Mouse (Mus musculus) intestine, embryonic 16.5 days (tissue): ENCODE data around the gene Slc25a17. TPM values are rescaled to one million over a fixed set of nuclear protein-coding genes. Genes with fewer than 3 reads are reported as not detected.
A peak's percentile ranks its signal among the peaks of the same experiment; 100 is the strongest.

Experiments used
- ATAC-seq: fragments of 200-750 bp; cut with Nextera tagmentation; 2 replicates; pipeline ENCODE4 v1.8.0; 2017; ENCODE audit warnings: moderate TSS enrichment, moderate library complexity
- H3K27ac ChIP-seq: fragments of 300-500 bp; sonication (generic); 2 replicates; pipeline ENCODE4 v1.5.1; 2014; ENCODE audit warnings: mild to moderate bottlenecking, low read length
- H3K27me3 ChIP-seq: fragments of 300-500 bp; sonication (generic); replicated peaks from 2 replicates; pipeline ENCODE4 v1.6.1; 2014; ENCODE audit warnings: low read length, control low read depth, mixed read lengths; ENCODE audit not compliant: control insufficient read depth, insufficient read depth
- H3K36me3 ChIP-seq: fragments of 300-500 bp; sonication (generic); 2 replicates; pipeline ENCODE4 v1.6.1; 2014; ENCODE audit warnings: low read length, control low read depth; ENCODE audit not compliant: control insufficient read depth, insufficient read depth
- H3K4me1 ChIP-seq: fragments of 300-500 bp; sonication (generic); 2 replicates; pipeline ENCODE4 v1.6.1; 2014; ENCODE audit warnings: low read length, control low read depth, mixed read lengths; ENCODE audit not compliant: control insufficient read depth, insufficient read depth
- H3K4me2 ChIP-seq: fragments of 300-500 bp; sonication (generic); 2 replicates; pipeline ENCODE4 v1.6.1; 2014; ENCODE audit warnings: low read depth, low read length, control low read depth
- H3K4me3 ChIP-seq: fragments of 300-500 bp; sonication (generic); 2 replicates; pipeline ENCODE4 v1.5.1; 2014; ENCODE audit warnings: mild to moderate bottlenecking, low read length
- H3K9ac ChIP-seq: fragments of 300-500 bp; sonication (generic); 2 replicates; pipeline ENCODE4 v1.6.1; 2014; ENCODE audit warnings: low read depth, low read length
- H3K9me3 ChIP-seq: fragments of 300-500 bp; sonication (generic); 2 replicates; pipeline ENCODE4 v1.6.1; 2016; ENCODE audit warnings: low read length, control low read depth; ENCODE audit not compliant: control insufficient read depth
- WGBS: fragments of 180-500 bp; shearing (Covaris S2); extraction: QIAGEN DNeasy Blood & Tissue Kit; methylation state at CpG from one replicate; pipeline ENCODE4 v1.1.7; 2014; 5-methylcytosine and 5-hydroxymethylcytosine counted together
- polyA plus RNA-seq: library from polyadenylated mRNA; unstranded; fragments of >200 nt; fragmentation: Nextera tagmentation; extraction: Ambion mirVana; gene quantifications from 2 replicates; pipeline ENCODE4 v1.2.1, GENCODE M21; 2015

Slc25a17 gene
- polyA plus RNA-seq, 1 experiment from 2014 or later: 67.4 TPM

GRCm38 (mm10) chr15:81378845-81379244, 18.2 kb upstream of the Slc25a17 start:
- no peak for ATAC-seq
- 87% methylated on average over 2 of the region's 2 CpGs for WGBS
- peaks cover 9% of the 10 kb centered on the region for H3K36me3 ChIP-seq

DNA sequence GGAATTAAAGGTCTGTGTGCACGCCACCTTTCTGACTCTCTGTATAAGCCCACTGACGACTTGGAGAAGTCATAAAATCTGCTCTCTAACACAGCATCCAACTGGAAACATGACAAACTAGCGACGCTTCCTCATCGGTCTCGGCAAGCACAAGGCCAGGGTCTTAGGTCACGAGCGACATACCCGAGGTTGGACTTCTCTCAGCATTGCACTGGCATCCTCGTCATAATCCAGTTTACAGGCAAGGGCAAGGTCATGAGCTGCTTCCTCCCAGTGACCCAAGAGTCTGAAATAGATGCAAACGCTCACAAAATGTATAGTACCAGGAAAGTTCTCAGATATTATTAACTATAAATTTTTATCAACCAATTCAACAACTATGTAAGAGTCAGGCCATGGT, 14.0 kb upstream of the Slc25a17 start:
- H3K4me3 ChIP-seq: no peak overlapping the region
- H3K9me3 ChIP-seq: no peaks in the 10 kb centered on the region
- H3K4me1 ChIP-seq: no peaks in the 10 kb centered on the region
- H3K4me2 ChIP-seq: no peak overlapping the region
- peaks cover 10% of the 10 kb centered on the region for H3K36me3 ChIP-seq
- no peak overlapping the region for H3K9ac ChIP-seq
- 89% methylated on average over 11 of the region's 11 CpGs for WGBS
- H3K27ac ChIP-seq: no peak overlapping the region
- H3K27me3 ChIP-seq: no peaks in the 10 kb centered on the region
- no peak for ATAC-seq

More at GRCm38 (mm10) chr15:81378845-81379244, 18.2 kb upstream of the Slc25a17 start:
- Histone ChIP-seq H3K27me3 (no peaks in the 10 kb centered on the region), H3K4me3 (no peak overlapping the region), H3K9me3 (no peaks in the 10 kb centered on the region), H3K4me2 (no peak overlapping the region), H3K9ac (no peak overlapping the region), H3K27ac (no peak overlapping the region), H3K4me1 (no peaks in the 10 kb centered on the region)

- no peak for ATAC-seq
These were observed 9.7 kb upstream of the Slc25a17 start for GRCm38 (mm10) chr15:81370356-81370755.

GRCm38 (mm10) chr15:81368601-81369000, 8.0 kb upstream of the Slc25a17 start:
- no peaks in the 10 kb centered on the region for H3K9me3 ChIP-seq
- no peak for ATAC-seq
- H3K27ac ChIP-seq: no peak overlapping the region
- H3K27me3 ChIP-seq: no peaks in the 10 kb centered on the region
- H3K4me2 ChIP-seq: no peak overlapping the region
- H3K4me3 ChIP-seq: no peak overlapping the region
- H3K4me1 ChIP-seq: 0 out of 2 replicates have a peak, but pooled peaks cover 2% of the 10 kb centered on the region
- no peak overlapping the region for H3K9ac ChIP-seq
- 70% methylated on average over 1 of the region's 1 CpGs for WGBS
- H3K36me3 ChIP-seq: peaks cover 9% of the 10 kb centered on the region

More at GRCm38 (mm10) chr15:81370356-81370755, 9.7 kb upstream of the Slc25a17 start:
- Histone ChIP-seq H3K4me3 (no peak overlapping the region), H3K4me1 (0 out of 2 replicates have a peak, but pooled peaks cover 2% of the 10 kb centered on the region), H3K36me3 (peaks cover 9% of the 10 kb centered on the region), H3K4me2 (no peak overlapping the region), H3K9me3 (no peaks in the 10 kb centered on the region), H3K9ac (no peak overlapping the region), H3K27ac (no peak overlapping the region), H3K27me3 (no peaks in the 10 kb centered on the region)
- 64% methylated on average over 1 of the region's 1 CpGs for WGBS

- Histone ChIP-seq H3K4me2 (no peak overlapping the region), H3K9ac (no peak overlapping the region)
- WGBS: 75% methylated on average over 4 of the region's 4 CpGs
These were observed 5.6 kb upstream of the Slc25a17 start for GRCm38 (mm10) chr15:81366241-81366640.

DNA sequence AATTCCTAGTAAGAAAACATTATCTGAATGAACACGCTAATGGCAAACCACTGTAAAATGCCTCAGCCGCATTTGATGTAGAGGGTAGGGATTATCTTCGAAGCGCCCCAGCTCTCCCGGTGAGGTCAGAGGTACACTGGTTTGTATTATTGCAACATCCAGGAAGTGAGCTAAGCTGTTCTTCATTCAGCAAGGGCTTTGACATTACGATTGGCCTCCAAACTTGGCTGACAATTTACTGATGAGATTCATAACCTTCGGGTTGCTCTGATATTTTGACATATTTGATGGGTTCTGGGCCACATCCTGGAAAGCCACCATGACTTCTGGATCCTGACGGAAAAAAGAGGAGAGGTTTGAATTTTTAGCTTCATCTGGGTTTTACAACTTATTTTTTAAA, 4.6 kb upstream of the Slc25a17 start:
- Histone ChIP-seq H3K4me1 (peaks cover 10% of the 10 kb centered on the region; the same call in 1 of the 2 replicates), H3K9ac (no peak overlapping the region), H3K9me3 (no peaks in the 10 kb centered on the region), H3K4me3 (no peak overlapping the region), H3K36me3 (peaks cover 5% of the 10 kb centered on the region), H3K4me2 (no peak overlapping the region), H3K27me3 (no peaks in the 10 kb centered on the region), H3K27ac (no peak overlapping the region)
- 77% methylated on average over 8 of the region's 8 CpGs for WGBS
- 0 out of 2 replicates have a peak, but pooled peaks have one; percentile 37 for ATAC-seq

More at GRCm38 (mm10) chr15:81366241-81366640, 5.6 kb upstream of the Slc25a17 start:
- 0 out of 2 replicates have a peak, but pooled peaks cover 6% of the 10 kb centered on the region for H3K4me1 ChIP-seq
- H3K4me3 ChIP-seq: no peak overlapping the region
- H3K27ac ChIP-seq: no peak overlapping the region
- H3K36me3 ChIP-seq: peaks cover 9% of the 10 kb centered on the region
- H3K9me3 ChIP-seq: no peaks in the 10 kb centered on the region
- ATAC-seq: no peak
- H3K27me3 ChIP-seq: no peaks in the 10 kb centered on the region

DNA sequence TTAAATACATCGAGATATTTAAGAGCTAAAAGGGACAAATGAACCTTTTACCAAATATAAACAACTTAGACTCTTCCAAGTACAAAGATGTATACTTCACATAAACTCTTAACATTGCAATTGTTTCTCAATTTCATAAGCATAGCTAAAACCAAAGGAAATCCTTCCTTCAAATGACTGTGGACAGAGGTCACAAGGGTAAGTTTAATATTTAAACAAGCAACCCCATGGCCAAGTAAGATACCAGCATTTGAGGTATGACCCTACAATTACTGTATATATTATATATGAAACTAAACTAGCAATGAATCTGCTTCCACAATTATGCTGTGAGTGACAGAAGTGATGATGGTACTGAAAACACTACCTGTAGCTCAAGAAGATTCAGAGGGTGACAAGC, 3.7 kb upstream of the Slc25a17 start:
- WGBS: 79% methylated on average over 1 of the region's 1 CpGs
- ATAC-seq: no peak

DNA sequence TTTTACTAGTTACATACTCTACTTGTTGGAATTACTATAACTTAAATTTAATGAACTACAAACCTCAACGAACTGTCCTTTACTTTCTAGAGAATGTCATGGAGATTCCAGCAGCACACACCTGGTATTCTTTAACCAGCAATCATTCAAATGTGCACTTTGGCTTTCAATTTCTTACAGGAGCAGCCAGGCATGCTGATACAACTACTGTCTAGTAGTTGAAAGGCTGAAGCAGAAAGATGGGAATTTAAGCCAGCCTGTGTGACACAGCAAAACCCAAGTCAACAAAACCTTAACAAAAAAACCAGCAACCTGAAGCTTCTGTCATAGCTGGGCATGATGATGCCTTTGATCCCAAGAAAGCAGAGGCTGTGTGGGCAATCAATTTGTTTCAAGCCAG, 1.9 kb upstream of the Slc25a17 start:
- no peak for ATAC-seq
- Histone ChIP-seq H3K36me3 (peaks cover 5% of the 10 kb centered on the region; the same call in 1 of the 2 replicates), H3K27ac (no peak overlapping the region), H3K4me1 (peaks cover 14% of the 10 kb centered on the region; the same call in 1 of the 2 replicates), H3K9ac (no peak overlapping the region), H3K4me2 (no peak overlapping the region), H3K4me3 (no peak overlapping the region), H3K9me3 (no peaks in the 10 kb centered on the region), H3K27me3 (no peaks in the 10 kb centered on the region)
- WGBS: 74% methylated on average over 1 of the region's 1 CpGs

More for the DNA sequence above, 3.7 kb upstream of the Slc25a17 start:
- no peak overlapping the region for H3K4me2 ChIP-seq
- H3K36me3 ChIP-seq: peaks cover 5% of the 10 kb centered on the region; the same call in 1 of the 2 replicates
- no peak overlapping the region for H3K9ac ChIP-seq
- no peaks in the 10 kb centered on the region for H3K27me3 ChIP-seq
- no peak overlapping the region for H3K27ac ChIP-seq
- no peak overlapping the region for H3K4me3 ChIP-seq
- H3K9me3 ChIP-seq: no peaks in the 10 kb centered on the region
- peaks cover 11% of the 10 kb centered on the region; the same call in 1 of the 2 replicates for H3K4me1 ChIP-seq

DNA sequence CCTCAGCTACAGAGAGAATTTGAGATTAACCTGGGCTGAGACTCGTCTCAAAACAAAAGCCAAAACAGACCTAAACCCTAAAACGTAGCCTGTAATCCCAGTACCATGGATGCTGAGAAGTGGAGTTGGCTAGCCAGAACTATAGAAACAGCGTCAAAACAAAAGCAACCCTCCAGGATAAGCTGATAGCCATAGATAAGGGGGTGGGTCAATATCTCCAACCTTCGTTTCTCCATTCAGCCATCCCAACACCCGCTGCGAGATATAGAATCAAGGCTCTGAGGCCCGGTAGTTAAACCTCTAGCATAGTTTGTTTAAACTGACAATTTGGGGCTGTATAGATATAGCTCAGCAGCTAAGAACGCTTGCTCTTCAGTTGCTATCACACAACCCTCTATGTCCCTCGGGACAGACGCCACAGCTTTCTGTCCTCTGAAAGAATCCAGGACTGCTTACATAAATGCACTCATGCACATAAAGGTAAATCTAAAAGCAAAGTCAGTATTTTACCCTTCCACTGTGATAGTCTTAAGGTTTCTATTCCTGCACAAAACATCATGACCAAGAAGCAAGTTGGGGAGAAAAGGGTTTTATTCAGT, 904 bp upstream of the Slc25a17 start:
- WGBS: 28% methylated on average over 10 of the region's 10 CpGs
- no peak overlapping the region for H3K4me3 ChIP-seq

More for the DNA sequence above, 904 bp upstream of the Slc25a17 start:
- 0 out of 2 replicates have a peak overlapping the region, but pooled peaks have one; percentile 7 for H3K9ac ChIP-seq
- no peak; the same call in 1 of the 2 replicates for ATAC-seq
- peak overlapping the region; percentile 77 for H3K4me2 ChIP-seq
- H3K27me3 ChIP-seq: no peaks in the 10 kb centered on the region
- no peaks in the 10 kb centered on the region for H3K9me3 ChIP-seq
- H3K36me3 ChIP-seq: peaks cover under 1% of the 10 kb centered on the region; the same call in 1 of the 2 replicates
- H3K27ac ChIP-seq: peak overlapping the region; percentile 65
- H3K4me1 ChIP-seq: peaks cover 17% of the 10 kb centered on the region; the same call in 1 of the 2 replicates
